Mouse (Mus musculus) thymus, adult 2 months (tissue): Measurements from ENCODE around the gene Zswim4. TPM values are rescaled to one million over a fixed set of nuclear protein-coding genes. Genes with fewer than 3 reads are reported as not detected.

Source experiments
- DNase-seq: peaks from one replicate; pipeline ENCODE4 v3.0.0; 2021
- H3K27ac ChIP-seq: fragments of 200-500 bp; 2 replicates; pipeline ENCODE4 v1.5.1; 2012; ENCODE audit warnings: low read length, control low read depth; ENCODE audit not compliant: control insufficient read depth, insufficient read depth
- H3K27me3 ChIP-seq: fragments of 200-500 bp; 2 replicates; pipeline ENCODE4 v1.6.1; 2012; ENCODE audit warnings: mild to moderate bottlenecking, low read length, moderate library complexity, mixed read lengths; ENCODE audit not compliant: control insufficient read depth, insufficient read depth
- H3K36me3 ChIP-seq: fragments of 200-500 bp; 2 replicates; pipeline ENCODE4 v1.6.1; 2012; ENCODE audit warnings: mild to moderate bottlenecking, low read length, moderate library complexity; ENCODE audit not compliant: control insufficient read depth, insufficient read depth
- H3K4me1 ChIP-seq: fragments of 200-500 bp; replicated peaks from 2 replicates; pipeline ENCODE4 v1.6.1; 2012; ENCODE audit warnings: low read length; ENCODE audit not compliant: control insufficient read depth, insufficient read depth
- H3K4me3 ChIP-seq: fragments of 200-500 bp; 2 replicates; pipeline ENCODE4 v1.5.1; 2012; ENCODE audit warnings: mild to moderate bottlenecking, low read length, control low read depth, moderate library complexity; ENCODE audit not compliant: control insufficient read depth, insufficient read depth
- CTCF ChIP-seq: fragments of 200-500 bp; IDR thresholded peaks from 2 replicates; pipeline ENCODE4 v1.5.1; 2012; ENCODE audit warnings: mild to moderate bottlenecking, control low read depth, low read length, moderate library complexity, borderline replicate concordance; ENCODE audit not compliant: control insufficient read depth, poor library complexity, insufficient read depth; ENCODE audit errors: extremely low read depth
- POLR2A ChIP-seq: fragments of 200-500 bp; IDR thresholded peaks from 2 replicates; pipeline ENCODE4 v1.6.1; 2012; ENCODE audit warnings: mild to moderate bottlenecking, low read length, control low read depth, moderate library complexity; ENCODE audit not compliant: control insufficient read depth, poor library complexity, insufficient read depth; ENCODE audit errors: extremely low read depth
- WGBS: fragments of 180-500 bp; shearing (Covaris S2); methylation state at CpG from one replicate; pipeline ENCODE4 v1.1.7; 2018; 5-methylcytosine and 5-hydroxymethylcytosine counted together
- polyA plus RNA-seq: library from polyadenylated mRNA; depleted of rRNA; stranded (reverse); fragments of >200 nt; gene quantifications from 2 replicates; pipeline ENCODE4 v1.2.3, GENCODE M21; 2012

The Zswim4 gene
- polyA plus RNA-seq, 1 experiment = 53.0 TPM

GRCm38 (mm10) chr8:84190191-84190867, 46.5 kb downstream of the Zswim4 start:
- no peak for TF ChIP-seq POLR2A
- H3K27ac ChIP-seq = no peak overlapping the region
- 98% methylated on average over 7 of the region's 7 CpGs for WGBS
- no peaks in the 10 kb centered on the region for H3K27me3 ChIP-seq
- H3K36me3 ChIP-seq = no peaks in the 10 kb centered on the region
- no peak overlapping the region for H3K4me3 ChIP-seq
- DNase-seq = peak; percentile 38
- peaks cover 11% of the 10 kb centered on the region for H3K4me1 ChIP-seq

GRCm38 (mm10) chr8:84189603-84190002, 47.3 kb downstream of the Zswim4 start:
- Histone ChIP-seq H3K27me3 (no peaks in the 10 kb centered on the region), H3K4me1 (peaks cover 16% of the 10 kb centered on the region), H3K27ac (no peak overlapping the region), H3K36me3 (no peaks in the 10 kb centered on the region), H3K4me3 (no peak overlapping the region)
- WGBS = 91% methylated on average over 4 of the region's 4 CpGs
- TF ChIP-seq CTCF (no peak), POLR2A (no peak)
- no peak for DNase-seq

- WGBS = 98% methylated on average over 10 of the region's 10 CpGs
- H3K27ac ChIP-seq = no peak overlapping the region
- DNase-seq = no peak
These were observed 48.2 kb downstream of the Zswim4 start for GRCm38 (mm10) chr8:84188671-84189070.

DNA sequence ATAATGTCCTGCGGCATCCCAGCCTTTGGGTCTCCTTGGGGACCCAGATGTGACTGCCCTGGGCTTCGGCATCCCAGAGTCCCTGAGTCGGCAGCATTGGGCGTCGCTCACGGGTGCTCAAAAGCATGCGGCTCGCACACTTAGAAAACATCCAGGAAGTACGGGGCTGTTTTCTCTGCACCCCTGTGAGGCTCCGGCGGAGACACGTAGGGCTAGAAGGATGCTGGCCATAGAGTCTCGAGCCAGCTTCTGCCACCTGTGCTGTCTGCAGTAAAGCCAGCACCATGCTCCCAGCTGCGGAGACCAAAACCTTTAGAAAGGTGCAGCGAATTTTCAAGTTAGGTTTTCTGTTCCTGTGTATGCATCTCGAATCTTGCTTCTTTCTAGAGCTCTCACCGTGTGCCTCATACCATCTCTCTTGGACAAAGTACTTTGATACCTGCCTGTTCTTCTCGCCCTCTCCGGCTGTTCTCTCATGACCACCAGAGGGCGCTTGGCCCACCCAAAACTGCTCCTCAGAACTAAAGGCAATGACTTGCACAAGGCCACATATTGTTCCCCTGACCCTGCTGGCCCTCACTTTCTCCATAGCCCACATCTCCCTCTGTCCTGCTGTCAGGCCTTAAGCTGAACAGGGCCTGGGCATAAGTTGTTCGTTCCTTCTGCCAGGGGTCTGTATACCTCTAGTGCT, 49.6 kb downstream of the Zswim4 start:
- Histone ChIP-seq H3K36me3 (no peaks in the 10 kb centered on the region), H3K4me1 (peaks cover 24% of the 10 kb centered on the region), H3K27me3 (no peaks in the 10 kb centered on the region), H3K27ac (peak overlapping the region; percentile 83), H3K4me3 (peak overlapping the region; percentile 69)
- 2% methylated on average over 21 of the region's 21 CpGs for WGBS
- peak; percentile 77; the same call in 1 of the 2 replicates for TF ChIP-seq CTCF
- no peak for TF ChIP-seq POLR2A
- DNase-seq = peak; percentile 87

More at GRCm38 (mm10) chr8:84188671-84189070, 48.2 kb downstream of the Zswim4 start:
- Histone ChIP-seq H3K4me1 (peaks cover 23% of the 10 kb centered on the region), H3K27me3 (no peaks in the 10 kb centered on the region), H3K36me3 (no peaks in the 10 kb centered on the region), H3K4me3 (no peak overlapping the region)
- TF ChIP-seq POLR2A (no peak), CTCF (no peak)

DNA sequence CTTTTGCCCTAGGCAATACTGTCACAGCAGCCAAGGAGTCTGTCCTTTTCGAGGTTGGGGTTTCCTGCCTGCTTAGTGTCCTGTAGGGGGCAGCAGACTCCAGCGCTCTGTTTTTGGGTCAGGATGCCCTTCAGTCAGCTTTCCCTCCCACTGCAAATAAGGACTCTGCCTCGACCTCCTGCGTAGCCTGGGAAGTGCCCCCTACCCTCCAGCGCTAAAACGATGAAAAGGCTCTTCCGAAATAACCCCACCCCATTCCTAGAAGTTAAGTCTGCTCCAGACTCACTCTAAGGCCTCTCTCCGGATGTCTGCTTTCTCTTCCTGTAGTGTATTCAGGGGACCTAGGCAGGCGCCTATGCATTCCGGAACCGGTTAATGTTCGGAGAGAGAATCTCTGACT, 50.3 kb downstream of the Zswim4 start:
- Histone ChIP-seq H3K4me1 (peaks cover 22% of the 10 kb centered on the region), H3K4me3 (peak overlapping the region; percentile 69), H3K27me3 (no peaks in the 10 kb centered on the region), H3K27ac (peak overlapping the region; percentile 83), H3K36me3 (no peaks in the 10 kb centered on the region)
- peak; percentile 77 for DNase-seq
- under 1% methylated on average over 12 of the region's 12 CpGs for WGBS
- TF ChIP-seq CTCF = peak; percentile 91
- peak; percentile 30; the same call in 1 of the 2 replicates for TF ChIP-seq POLR2A

DNA sequence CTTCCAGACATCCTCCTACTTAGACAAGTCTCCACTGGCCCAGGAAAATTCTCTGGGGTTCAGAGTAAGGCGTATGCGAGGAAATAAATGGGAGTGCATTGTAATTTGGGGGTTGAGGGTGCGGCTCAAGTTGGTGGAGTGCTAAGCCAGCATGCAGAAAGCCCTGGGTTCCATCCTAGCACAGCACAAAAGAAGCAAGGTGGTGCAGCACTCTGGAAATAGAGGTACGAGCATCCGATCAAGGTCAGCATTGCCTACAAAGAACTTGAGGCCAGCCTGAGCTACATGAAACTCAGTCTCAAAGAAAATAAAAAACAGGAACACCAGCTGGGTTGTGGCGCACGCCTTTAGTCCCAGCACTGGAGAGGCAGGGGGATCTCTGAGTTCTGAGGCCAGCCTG, 51.7 kb downstream of the Zswim4 start, which contains the start of gene Nanos3:
Nanos3 (minus strand) TSS at position 101 of the 400 bp plus-strand sequence.
- no peak for DNase-seq
- Histone ChIP-seq H3K4me1 (peaks cover 31% of the 10 kb centered on the region), H3K27me3 (no peaks in the 10 kb centered on the region), H3K4me3 (peak within 1 kb of the TSS; percentile 54), H3K36me3 (no peaks in the 10 kb centered on the region), H3K27ac (peak within 1 kb of the TSS; percentile 96)
- WGBS = 96% methylated on average over 7 of the region's 7 CpGs
- TF ChIP-seq CTCF (no peak), POLR2A (no peak)
